Mouse (Mus musculus) 3T3-L1 (cell line): ENCODE measurements around the gene Slc2a6.
A peak's percentile ranks its signal among the peaks of the same experiment; 100 is the strongest.

Source experiments
- DNase-seq: peaks from one replicate; pipeline ENCODE4 v3.0.0-alpha.2; 2015; ENCODE audit warnings: low read depth, low spot score

Gene Slc2a6

DNA sequence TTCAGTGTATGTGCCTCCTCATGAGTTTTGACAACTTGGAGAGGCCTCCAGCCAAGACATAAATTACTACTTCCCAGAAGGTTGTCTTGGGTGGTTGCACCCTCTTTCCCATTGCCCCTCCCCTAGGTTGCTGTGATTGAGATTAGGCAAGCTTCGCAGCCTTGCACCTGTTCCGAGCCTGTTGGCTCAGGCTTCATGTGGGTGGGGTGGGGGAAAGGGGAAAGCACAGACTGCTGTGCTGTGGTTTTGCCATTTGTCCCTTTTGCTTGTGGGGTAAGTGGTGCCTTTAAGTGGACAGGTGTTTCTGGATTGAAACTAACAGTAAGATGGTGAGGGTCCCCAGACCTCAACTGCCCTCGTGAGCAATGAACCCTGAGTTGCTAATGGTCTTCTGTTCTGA lies 8.2 kb upstream of the Slc2a6 start:
- no peak for DNase-seq

DNA sequence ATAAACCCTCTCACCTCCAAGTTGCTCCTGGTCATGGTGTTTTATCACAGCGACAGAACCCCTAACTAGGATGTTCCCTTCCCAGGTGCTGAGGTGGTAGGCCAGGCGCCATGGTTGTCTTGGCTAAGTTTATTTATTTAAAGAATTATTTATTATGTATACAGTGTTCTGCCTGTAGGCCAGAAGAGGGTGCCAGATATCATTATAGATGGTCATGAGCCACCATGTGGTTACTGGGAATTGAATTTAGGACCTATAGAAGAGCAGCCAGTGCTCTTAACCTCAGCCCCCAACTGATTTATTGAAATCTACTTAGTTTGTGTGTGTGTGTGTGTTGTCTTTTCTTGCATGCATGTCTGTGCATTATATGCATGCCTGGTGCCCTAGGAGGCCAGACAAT lies 4.6 kb upstream of the Slc2a6 start:
- peak; percentile 48 for DNase-seq

DNA sequence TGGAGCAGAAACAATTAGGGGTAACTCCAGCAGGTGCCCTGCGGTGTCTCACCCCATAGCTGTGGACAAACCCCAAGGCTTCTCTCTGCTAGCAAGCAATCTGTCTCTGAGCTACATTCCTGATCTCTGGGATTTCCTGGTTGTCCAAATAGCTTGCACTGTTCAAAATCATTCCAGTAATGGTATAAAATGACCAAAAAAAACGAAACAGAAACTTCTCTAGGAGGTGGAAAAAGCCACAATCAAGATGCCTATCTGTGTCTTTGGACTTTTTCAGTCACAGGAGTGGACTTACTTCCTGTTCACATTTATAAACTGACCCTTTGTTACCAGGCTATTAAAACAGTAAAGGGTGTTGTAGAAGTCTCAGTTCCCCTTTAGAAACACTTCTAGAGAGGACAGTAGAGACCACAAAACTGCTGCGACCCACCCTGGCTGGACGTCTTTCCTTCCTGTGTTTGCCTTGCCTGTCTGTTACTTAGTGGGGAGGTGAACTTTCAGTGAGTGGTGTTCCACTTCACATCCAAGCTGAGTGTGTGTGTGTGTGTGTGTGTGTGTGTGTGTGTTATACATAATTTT lies 728 bp upstream of the Slc2a6 start:
- no peak for DNase-seq

DNA sequence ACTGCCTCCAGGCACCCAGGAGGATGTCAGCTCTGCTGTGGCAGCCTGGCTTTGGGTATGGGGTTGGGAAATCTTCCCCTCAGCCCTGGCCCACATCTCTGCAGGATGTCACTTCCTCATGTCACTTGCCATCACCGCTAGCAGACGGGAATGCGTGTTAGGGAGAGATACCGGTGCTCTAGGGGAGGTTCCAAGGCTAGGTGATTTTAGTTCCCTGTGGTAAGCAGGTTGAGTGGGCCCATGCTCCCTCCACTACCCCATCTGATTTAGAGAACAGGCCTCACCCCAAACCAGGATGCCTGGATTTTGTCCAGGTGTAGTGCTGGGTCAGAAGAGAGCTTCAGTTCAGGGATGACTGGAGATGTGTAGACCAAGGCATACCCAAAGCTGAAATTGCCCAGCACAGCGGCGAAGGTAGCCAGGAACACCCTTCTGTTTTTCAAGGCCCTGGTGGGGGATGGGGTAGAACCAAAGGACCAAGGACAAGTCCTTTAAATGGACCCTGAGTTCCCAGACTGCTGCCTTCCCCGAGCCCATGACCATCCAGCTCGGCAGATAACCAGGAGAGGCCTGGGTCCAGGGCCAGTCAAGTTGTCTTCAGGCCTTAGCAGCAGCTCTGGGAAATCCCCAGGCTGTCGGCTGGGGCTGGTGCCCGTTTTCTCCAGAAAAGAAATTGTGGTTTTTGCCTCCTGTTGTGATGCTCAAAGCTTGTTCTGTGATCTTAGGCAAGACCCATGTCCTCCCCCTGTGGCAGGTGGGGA lies 761 bp downstream of the Slc2a6 start:
- no peak for DNase-seq

DNA sequence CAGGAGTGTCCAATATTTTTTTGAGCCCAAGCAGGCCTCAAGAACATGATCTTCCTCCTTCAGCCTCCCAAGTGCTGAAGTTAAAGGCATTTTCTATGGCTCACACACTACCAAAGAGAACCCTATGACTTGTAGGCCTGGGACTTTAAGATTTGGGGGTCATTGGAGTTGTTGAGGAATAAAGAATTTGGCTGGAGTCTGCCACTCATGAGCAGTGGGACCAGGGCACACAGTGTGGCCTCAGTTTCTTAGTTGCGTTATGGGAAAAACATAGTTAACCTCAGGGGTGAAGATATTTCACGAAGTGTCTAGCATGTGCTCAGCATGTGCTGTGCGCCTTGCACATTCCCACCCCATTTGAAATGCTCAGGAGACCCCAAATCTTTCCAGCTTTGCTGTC lies 1.5 kb downstream of the Slc2a6 start:
- DNase-seq, result no peak

DNA sequence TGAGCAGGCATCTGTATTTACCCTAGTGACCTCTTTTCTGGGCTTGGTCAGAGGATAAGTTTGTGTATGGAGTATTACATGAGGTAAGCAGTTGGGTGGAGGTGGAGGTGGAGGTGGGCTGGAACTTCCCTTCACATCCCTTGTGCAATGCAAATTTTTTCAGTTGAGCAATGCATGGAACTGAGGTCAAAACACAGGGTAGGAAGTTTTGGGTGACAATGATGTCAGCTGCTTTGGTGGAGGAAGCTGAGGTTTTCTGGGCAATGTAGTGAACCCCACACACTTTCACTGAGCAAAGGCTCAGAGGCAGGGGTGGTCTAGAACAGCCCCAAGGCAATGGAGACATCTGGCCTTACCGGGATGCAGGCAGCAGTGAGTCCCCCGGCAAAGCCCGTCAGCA lies 2.3 kb downstream of the Slc2a6 start:
- DNase-seq, result no peak

DNA sequence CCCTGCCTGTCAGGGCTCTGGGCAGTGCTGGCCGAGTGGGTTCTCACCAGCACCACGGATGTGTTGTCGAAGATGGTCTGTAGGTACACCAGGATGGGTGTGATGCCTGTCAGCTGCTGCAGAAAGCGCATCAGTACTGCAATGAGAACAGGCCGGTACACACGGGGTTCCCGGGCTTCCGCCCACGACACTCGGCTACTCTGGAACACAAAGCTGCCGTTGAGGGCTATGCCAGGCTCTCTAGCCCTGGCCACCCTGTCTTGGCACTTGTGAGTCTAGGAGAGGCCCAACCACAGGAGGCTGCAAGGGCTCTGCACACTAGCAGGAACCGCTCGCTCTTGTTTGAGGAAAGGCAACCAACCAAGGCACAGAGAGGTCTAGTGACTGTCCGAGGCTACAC lies 3.7 kb downstream of the Slc2a6 start:
- DNase-seq, result no peak

DNA sequence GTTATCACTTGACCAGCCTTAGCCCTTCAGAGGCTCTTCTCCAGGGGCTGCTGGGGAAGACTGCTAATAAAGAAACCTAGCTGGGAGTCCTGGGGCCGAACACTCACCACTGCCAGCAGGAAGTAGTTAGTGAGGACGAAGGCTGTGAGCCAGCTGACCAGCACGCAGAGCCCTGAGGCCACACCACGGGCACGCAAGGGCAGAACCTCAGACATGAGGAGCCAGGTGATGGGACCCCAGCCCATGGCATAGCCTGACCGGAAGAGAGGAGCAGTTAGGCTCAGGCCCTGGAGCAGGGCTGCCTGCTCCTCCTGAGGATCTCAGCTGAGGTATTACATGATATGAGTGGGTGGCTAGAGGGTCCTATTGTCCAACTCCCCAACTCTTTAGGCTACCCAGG lies 5.2 kb downstream of the Slc2a6 start:
- DNase-seq, result no peak

DNA sequence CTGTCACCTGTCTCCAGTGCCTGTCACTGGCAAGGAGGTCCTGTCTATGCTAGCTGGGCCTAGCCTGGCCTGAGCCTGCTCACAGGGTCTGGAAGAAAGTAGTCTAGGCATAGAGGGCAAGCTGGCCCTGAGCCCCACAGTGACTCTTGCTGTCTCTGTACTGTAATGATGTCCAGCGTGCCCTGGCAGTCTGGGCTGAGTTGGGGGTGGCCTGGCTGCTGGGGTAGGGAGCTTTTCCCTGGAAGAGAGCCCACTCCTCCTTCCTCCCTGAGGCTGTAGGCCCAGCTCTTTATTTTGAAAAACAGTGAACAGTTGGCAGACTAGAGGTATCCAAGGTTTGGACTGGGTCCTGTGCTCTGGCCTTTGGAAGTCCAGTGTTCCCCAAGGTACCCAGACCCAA lies 6.7 kb downstream of the Slc2a6 start:
- DNase-seq, result no peak

DNA sequence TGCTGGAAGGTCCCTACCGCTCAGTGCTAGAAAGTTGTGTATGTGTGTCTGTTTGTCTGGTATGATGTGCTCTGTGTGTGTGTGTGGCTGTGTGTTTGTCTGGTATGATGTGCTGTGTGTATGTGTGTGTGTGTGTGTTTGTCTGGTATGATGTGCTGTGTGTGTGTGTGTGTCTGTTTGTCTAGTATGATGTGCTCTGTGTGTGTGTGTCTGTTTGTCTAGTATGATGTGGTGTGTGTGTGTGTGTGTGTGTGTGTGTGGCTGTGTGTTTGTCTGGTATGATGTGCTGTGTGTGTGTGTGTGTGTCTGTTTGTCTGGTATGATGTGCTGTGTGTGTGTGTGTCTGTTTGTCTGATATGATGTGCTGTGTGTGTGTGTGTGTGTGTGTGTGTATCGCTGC lies 8.3 kb downstream of the Slc2a6 start:
- DNase-seq, result no peak

DNA sequence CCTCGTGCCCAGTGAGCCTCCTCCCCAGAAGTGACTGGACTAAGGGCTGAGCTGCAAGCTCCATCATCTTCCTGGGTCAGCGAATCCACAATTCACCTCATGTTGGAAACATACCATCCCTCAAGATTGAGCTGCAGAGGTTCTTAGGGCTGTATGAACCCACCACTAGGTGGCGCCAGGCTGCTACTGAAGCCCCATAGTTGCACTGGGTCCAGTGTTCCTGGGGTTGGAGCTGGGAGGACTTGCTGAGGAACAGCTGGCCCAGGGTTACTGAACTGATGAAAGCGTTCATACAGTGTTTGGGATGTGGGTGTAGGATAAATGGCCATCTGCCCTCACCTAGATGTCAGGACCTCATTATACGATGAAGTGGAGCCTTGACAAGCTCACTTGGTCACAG lies 10.0 kb downstream of the Slc2a6 start:
- peak; percentile 85 for DNase-seq

DNA sequence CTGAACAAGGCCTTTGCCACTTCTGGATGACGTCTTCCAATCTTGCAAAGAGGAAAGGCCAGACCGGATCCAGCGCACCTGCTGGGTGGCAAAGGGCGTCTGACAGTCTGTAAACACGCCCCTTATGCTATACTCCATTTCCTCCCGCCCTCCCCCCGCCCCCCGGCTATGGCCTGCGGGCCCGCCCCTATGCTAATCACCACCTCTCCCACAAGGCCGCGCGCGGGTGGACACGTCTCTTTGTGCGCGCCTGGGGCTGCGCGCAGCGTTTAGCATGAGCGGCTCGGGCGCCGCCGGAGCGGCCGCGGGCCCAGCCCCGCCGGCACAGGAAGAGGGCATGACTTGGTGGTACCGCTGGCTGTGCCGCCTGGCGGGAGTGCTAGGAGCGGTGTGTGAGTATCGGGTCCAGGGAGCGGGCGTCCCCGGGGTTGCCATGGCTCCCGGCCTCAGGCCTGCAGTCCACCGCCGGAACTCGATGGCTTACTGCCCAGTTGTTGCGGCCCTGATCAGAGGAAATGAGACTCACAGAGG lies 18.0 kb downstream of the Slc2a6 start, which contains the start of gene Cacfd1:
TSS of gene Cacfd1 (plus strand) at position 213 of the 531 bp plus-strand sequence.
- DNase-seq, result peak; percentile 83

DNA sequence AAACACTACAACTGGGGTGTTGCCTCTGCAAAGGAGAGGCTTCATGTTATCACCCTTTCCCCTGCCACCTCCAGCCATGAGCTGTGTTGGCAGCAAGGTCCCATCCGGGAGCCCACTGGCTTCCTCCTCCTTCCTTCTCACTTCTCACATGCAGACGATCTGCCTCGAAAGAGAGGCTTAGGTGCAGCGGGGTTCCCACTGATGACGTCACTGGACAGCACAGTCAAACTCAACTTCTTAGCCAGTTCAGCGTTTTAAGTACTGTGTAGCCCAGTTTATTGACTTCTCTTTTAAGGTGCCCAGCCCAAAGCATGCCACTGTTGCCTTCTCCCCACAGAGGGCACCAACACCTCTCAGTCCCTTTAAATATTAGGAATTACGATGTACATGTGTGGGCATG lies 20.1 kb downstream of the Slc2a6 start:
- no peak for DNase-seq

DNA sequence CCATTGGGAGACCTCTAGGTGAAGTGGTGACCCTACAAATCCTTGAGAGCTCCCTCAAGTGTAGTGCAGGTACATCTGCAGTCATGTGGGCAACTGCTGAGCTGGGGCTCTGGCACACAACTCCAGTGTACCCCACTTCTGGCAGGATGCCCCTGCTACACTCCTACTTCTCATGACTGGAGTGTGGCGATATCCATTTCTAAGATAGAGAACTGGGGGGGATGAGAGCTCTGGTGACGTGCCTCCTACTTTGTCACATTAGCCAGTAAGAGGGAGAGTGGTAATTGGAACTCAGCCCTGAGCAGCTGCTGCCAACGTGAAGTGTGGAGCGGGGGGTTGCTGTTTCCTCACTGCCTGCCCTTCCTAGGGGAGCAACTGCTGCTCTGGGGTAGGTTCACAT lies 21.5 kb downstream of the Slc2a6 start:
- DNase-seq, result no peak

DNA sequence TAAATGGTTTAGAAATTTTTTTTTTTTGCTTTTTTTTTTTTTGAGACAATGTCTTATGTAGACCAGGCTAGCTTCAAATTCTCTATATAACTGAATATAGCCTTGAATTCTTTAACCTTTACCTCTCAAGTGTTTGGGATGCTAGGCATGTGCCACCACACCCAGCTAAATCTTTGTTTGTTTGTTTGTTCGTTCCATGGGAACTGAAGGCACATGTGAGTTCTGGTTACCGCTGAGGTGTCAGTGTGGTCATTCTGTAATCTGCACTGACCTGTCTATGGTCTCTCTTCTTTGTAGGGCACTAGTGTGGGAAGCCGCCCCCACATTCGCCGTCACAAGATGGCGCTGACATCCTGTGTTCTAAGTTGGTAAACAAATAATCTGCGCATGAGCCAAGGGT lies 29.8 kb downstream of the Slc2a6 start:
- no peak for DNase-seq

DNA sequence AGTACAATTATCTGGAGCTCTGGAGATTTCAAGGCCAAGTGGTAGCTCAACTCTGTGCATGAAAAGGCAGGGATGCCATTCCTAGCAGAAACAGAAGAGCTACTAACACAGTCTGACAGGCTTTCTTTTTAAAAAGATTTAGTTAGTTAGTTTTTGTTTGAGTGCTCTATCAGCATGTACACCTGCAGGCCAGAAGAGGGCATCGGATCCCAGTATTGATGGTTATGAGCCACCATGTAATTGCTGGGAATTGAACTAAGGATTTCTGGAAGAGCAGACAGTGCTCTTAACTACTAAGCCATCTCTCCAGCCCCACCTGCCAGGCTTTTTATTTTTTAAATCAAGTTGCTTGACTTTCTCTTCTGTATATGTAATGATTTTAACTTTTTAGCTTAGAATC lies 30.3 kb downstream of the Slc2a6 start:
- DNase-seq, result peak; percentile 31

DNA sequence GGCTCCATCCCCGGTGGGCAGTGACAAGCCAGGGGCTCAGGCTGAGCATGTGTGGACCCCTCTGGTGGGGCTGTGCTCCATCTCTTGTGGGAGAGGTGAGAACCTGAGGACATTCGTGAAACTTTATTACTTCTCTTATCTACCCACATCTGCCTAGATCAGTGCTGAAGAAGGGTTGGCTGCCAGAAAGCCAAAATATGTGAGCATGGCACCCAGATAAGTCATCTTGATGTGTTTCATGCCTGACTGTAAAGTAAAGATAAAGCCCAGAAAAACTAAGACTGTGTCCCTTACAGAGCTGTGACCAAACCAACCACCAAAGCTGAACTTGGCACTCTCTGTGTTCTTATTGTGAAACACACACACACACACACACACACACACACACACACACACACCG lies 33.9 kb downstream of the Slc2a6 start:
- no peak for DNase-seq

DNA sequence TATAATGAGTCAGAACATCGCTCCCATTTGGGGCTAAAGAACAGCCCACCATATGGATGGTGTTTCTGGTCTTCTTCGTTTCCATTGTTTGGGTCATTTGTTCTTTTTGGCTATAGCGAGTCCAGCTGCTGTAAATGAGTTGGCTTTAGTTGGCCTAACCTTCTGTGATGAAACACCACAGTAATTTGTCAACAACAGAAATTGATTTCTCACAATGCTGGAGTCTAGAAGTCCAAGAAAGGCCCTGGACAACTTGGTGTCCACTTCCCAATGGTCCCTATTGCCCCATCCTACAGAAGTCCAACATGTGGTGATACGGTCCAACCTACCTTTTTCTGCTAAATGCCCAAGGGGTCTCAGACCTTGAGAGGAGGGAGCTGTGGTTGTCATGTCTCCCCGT lies 43.2 kb downstream of the Slc2a6 start:
- DNase-seq, result no peak

DNA sequence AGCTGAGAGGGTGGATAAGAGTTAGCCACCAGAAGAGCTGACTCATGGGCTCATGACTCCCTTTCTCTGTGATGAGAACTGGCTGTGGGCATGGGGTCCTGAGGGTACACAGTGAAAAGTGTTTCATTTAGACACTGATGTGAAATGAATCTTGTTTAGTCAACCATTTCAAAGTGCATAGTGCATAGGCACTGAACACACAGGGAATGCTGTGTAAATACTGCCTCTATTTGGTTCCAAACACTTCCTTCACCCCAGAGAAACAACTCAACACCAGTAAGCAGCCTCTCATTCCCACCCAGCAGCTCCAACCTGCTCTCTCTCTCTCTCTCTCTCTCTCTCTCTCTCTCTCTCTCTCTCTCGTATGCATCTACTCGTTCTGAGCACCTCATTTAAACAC lies 43.6 kb downstream of the Slc2a6 start:
- DNase-seq, result no peak

DNA sequence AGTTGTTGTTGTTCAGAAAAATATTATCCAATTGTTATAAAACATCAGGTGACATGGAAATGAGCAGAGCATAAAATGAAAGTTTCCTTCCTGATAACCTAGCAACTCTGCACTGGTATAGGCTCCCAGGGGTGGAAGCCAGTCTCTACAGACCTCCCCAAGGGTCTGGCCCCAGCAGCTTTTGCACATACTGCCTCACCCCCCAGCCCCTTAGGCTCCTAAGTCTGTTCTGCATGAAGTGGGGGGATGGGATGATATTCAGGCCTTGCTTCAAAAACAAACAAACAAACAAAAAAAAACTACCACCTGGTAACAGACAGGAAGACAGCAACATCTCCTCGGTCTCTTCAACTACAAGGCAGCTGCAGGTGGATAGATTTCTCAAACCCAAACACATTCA lies 47.4 kb downstream of the Slc2a6 start:
- DNase-seq, result no peak

DNA sequence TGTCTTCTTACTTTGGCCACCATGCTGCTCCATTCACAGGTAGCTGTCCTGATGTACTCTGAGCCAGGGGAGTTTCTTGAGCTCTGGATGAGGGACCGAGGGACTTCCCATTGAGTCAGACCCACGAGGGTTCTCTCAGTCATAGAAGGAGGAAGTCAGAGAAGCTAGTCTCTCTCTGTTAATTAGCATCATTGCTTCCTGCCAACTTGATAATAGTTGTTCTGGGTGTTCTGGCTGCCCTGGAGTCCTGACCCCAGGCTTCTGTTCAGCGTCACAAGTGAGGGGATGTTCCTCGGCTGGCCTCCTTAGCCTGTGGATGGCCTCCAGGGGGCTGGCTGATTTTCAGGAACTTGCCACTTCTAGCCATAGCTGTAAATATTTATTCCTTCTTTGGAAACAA lies 53.8 kb downstream of the Slc2a6 start:
- DNase-seq, result no peak

DNA sequence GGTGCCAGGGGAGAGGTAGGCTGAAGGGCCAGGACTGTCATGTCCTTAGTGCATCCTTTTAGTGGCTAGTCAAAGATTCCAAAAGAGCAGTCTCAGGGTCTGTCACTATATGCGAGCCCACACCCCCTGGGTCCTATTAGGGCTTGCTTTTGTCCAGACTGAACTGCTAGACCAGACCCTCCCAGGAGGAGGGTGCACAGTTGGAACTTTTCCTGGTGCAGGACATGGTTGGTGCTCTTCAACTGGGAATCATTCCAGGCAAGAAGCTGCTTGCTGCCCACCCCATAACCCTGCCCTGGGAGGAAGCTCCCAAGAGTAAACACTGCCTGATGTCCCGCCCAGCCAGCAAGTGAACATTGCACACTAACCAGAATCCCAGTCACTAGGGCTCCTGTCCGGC lies 54.7 kb downstream of the Slc2a6 start, which contains the start of gene Adamts13:
TSS of gene Adamts13 (plus strand) at position 301 of the 400 bp plus-strand sequence.
- DNase-seq, result no peak
